9 mouse cellular contexts compared by ENCODE assay signal in genomic region chr9:70890736-70891135, GRCm38 (mm10).
DNase-seq lines count a peak whose midpoint lies in the region.
"Had no signal": no experiment of that assay in that cellular context is flagged by ENCODE, and none has a peak within 500 bp of the region (broad histone marks: within the 10 kb centered on the region; RNA-seq: fewer than 3 reads in every experiment).

No protein-coding gene starts in this region.

- DNase-seq in adrenal gland, adult (ENCODE audit: inconsistent age in 2 of 2, low spot score in 1 of 2), result peak; percentile 34 to 59
- DNase-seq in adrenal gland, adult 2 months, result no peak
- peak; percentile 57 to 60 for DNase-seq in kidney, postnatal 25 days
- DNase-seq in kidney, adult 11 months, result no peak
- DNase-seq in ovary, postnatal 36 days (ENCODE audit: low spot score), result peak; percentile 38
- DNase-seq in ovary, postnatal 14 days (ENCODE audit: low spot score), result no peak
- DNase-seq in embryo, embryonic 11 days, result no peak
- DNase-seq in layer of hippocampus, adult 9-11 months, result no peak
- DNase-seq: gastrocnemius, adult 2 months had no signal

Comparison
In these comparisons a context has a peak if more than half of its experiments do, and no peak if none do; other contexts are left out.
1. DNase-seq: peak in adrenal gland, adult (2 of 2), kidney, postnatal 25 days (2 of 2) and ovary, postnatal 36 days (single experiment); none in adrenal gland, adult 2 months (single experiment), kidney, adult 11 months (single experiment), ovary, postnatal 14 days (single experiment), embryo, embryonic 11 days (single experiment) and layer of hippocampus, adult 9-11 months (single experiment).